Mouse (Mus musculus) ES-CJ7 (cell line): ENCODE results near the gene Ube2s.
"Not testable (repeated sequence)": the region's sequence is repeated elsewhere in the genome, so short reads cannot be mapped to it uniquely, and the experiment has no call there.

Source experiments
- DNase-seq: peaks from one replicate; pipeline ENCODE4 v3.0.0; 2011; ENCODE audit warnings: low read depth, low spot score

Ube2s gene

GRCm38 (mm10) chr7:4821690-4822089 is 9.3 kb upstream of the Ube2s start:
- DNase-seq: no peak

DNA sequence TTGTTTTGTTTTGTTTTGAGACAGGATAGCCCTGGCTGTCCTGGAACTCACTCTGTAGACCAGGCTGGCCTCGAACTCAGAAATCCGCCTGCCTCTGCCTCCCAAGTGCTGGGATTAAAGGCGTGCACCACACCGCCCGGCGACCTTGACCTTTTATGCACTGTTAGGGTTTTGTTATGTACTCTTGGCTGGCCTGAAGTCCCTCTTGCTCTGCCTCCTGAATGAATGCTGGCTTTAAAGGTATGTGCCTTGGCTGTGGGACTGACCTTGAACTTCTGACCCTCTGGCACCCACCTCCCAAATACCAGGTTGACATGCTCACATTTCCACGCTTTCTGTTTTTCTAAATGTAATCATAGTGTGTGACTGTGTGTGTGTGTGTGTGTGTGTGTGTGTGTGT is 8.5 kb upstream of the Ube2s start:
- peak; percentile 99 for DNase-seq

GRCm38 (mm10) chr7:4816559-4816958 is 4.2 kb upstream of the Ube2s start:
- DNase-seq: no peak

GRCm38 (mm10) chr7:4813105-4813791 is 858 bp upstream of the Ube2s start:
- DNase-seq: no peak

- DNase-seq: no peak
Observed at GRCm38 (mm10) chr7:4811842-4812302, 518 bp downstream of the Ube2s start.

GRCm38 (mm10) chr7:4811131-4811530 is 1.3 kb downstream of the Ube2s start:
- DNase-seq: not testable (repeated sequence)

GRCm38 (mm10) chr7:4806716-4807115 is 5.7 kb downstream of the Ube2s start:
- peak; percentile 80 for DNase-seq

- DNase-seq: no peak
Observed at GRCm38 (mm10) chr7:4802247-4802646, 10.1 kb downstream of the Ube2s start.

DNA sequence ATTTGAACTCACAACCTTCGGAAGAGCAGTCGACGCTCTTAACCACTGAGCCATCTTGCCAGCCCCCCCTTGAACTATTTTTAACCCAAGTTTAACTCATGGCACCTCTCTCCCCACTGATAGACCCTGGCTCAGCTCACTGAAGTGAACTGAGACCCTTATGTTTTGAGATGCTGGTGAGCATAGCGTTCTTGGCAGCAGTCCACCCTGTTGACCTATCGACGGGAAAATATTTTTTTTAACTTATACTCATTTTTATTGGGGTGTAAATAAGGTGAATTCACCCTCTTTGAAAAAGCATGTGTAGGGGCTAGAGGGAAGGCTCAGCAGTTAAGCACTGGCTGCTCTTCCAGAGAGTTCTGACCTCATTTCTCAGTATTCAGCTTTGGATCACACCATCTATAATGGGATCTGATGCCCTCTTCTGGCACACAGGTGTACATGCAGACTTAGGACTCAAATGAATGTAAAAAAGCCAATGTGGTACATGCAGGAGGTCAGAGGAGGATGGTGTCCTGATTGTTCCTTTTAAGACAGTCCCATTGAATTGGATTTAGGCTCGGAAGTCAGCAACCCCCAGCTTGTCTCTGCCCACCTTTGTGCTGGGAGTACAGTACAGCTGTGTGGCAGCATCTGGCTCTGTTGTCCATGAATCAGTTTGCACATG is 16.5 kb downstream of the Ube2s start:
- DNase-seq: peak; percentile 82

DNA sequence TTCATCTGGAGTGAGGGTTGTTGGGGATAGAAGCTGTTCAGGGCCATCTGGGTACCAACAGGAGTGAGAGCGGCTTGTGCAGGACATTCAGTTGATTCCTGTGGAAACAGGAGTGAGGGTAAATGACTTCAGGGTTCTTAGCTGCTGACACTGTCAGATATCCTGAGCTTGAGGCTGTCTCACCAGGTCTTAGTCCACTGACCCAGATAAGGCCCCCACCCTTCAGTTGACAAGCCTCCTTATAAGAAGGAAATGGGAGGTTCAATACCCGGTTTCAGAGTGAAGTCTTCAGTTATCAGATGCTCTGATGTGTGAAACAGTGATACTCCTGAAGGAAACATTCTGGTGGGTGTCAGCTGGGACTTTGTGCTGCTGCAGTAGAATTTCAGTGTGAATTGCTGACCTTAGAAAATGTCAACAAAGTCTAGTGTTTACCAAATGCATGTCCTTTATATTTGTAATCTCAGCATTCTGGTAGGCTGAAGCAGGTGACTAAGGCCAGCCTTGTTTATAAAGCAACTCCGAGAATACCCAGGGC is 17.7 kb downstream of the Ube2s start:
- no peak for DNase-seq

DNA sequence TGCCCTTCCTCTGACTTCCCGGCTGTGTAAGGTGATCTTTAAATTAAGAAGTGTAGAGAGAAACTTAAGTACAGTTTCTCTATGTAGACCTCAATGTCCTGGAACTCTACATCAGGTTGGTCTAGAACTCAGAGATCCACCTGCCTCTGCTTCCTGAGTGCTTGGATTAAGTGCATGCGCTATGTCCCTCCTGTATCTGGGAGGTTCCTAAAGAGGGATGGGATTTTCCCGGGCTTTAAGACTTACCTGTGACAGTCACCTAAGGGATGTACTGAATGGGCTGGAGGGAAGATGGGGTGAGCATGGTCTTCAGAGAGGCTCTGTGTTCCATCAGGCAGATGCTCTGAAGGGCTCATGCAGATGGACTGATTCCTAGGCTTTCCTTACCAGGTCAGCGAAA is 18.7 kb downstream of the Ube2s start:
- DNase-seq: no peak

DNA sequence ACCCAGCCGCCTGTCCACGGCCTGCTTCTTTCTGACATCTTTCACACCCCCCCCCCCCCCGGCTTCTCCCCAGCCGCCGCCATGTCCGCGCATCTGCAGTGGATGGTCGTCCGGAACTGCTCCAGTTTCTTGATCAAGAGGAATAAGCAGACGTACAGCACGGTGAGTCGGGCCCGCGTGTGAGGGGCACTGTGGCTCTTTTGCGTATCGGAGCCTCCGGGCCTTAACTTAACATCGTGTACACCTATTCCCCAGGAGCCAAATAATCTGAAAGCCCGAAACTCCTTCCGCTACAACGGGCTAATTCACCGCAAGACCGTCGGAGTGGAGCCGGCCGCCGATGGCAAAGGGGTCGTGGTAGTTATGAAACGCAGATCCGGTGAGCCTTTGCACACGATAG is 19.1 kb downstream of the Ube2s start:
- DNase-seq: not testable (repeated sequence)

DNA sequence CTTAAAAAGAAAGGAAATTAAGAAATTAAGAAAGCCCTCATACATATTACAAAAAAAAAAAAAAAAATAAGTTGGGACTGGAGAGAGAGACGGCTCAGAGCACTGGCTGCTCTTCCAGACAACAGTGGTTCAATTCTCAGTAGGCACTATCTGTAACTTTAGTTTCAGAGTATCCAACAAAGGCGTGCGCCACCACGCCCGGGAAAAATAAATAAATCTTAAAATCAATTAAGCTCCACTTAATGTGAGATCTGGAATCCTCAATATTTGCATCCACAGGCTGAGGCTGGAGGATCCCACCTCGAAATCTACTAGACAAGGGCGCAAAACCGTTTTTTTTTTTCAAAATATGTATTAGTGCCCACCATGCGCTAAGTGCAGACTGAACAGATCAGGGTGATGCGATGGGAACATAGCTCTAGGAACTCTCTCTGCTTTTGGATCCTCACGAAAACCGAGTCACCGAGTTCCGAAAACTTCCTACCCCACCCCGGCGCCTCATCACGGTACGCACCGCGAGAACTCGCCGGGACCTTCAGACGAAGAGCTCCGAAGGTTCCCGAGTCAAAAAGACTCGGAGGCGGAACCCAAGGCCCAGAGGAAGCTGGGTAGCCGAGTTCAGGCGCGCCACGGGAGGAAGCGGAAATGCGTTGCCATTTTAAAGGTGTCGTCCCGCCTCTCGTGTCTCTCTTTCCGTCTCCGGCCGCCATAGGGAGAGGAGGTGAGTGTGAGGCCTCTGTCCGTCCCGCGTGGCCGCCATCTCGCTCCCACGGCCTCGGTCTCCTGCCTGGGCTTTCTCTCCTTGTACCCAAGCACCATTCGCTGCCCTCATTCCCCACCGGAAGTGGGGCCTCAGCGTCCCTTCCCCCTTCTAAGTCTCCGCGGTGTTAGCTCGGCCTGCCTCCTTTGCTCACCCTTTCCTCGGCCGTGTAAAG is 19.8 kb downstream of the Ube2s start, which contains the start of gene Rpl28:
Rpl28 (plus strand) TSS at position 597 of the 935 bp plus-strand sequence.
- peak; percentile 95 for DNase-seq

DNA sequence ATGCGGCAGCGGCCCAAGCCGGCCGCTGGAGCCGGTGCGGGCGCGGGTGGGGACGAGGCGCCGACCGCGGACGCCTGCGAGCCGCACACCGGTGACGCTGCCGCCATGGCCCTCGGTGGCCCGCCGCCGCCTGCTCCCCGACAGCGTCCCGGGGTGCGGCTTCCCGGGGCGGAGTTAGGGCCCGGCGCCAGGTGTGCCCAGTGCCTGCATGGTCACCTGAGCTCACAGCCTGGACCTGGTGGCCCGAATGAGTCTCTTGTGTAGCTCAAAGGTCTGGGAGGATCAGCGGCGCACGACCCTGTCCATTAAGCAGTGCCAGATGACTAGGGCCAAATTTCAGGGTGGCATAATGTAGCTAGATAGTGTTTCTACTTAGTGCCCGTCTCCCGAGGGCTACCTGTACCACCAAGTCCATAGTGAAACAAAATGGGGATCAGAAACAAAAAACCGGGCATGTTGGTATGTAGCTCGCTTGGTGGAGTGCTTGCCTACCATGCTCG is 22.9 kb downstream of the Ube2s start, which contains the start of gene Tmem238:
Tmem238 (minus strand) TSS at position 221 of the 500 bp plus-strand sequence.
- no peak for DNase-seq

- peak; percentile 68 for DNase-seq
Observed at GRCm38 (mm10) chr7:4788499-4789435, 23.6 kb downstream of the Ube2s start.

GRCm38 (mm10) chr7:4783667-4784268 is 28.6 kb downstream of the Ube2s start:
- no peak for DNase-seq

DNA sequence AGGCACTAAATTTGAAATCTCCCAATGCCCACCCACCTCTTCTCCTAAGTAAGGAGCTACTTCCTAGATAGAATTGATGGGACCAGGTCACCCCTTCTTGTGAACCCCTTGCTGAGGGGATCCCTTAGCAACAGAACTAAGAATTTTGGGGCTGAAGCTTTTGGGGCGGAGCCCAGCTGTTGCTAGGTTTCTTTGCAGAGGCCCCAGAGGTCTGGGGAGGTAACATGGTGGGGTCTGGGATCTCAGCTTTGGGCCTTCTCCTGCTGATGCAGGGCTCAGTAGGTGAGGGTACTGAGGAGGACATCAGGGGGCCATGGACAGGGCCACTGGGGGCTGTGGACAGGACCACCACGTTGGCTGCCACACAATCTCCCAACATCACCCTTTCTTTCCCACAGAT is 29.6 kb downstream of the Ube2s start, which contains the start of the genes Il11 and Tmem190:
Il11 (minus strand) TSS at position 101 of the 400 bp plus-strand sequence.
Tmem190 (plus strand) TSS at position 179 of the 400 bp plus-strand sequence.
- no peak for DNase-seq

- DNase-seq: no peak
Observed at GRCm38 (mm10) chr7:4782130-4782529, 30.3 kb downstream of the Ube2s start.

GRCm38 (mm10) chr7:4779921-4780320 is 32.5 kb downstream of the Ube2s start:
- no peak for DNase-seq
